Mouse (Mus musculus): ENCODE data around the gene Tmem63c. TPM values are rescaled to one million over a fixed set of nuclear protein-coding genes. Genes with fewer than 3 reads are reported as not detected.

The Tmem63c gene
- polyA plus RNA-seq, 1 experiment from 2014 or later: not detected

GRCm38 (mm10) chr12:87138768-87139167 lies 117.6 kb downstream of the Tmem63c start:
- Histone ChIP-seq H3K36me3 (ENCODE audit: control insufficient read depth, insufficient read depth) (peaks cover 7% of the 10 kb centered on the region; the same call in 1 of the 2 replicates), H3K4me2 (ENCODE audit: low read depth, low read length) (no peak overlapping the region), H3K27ac (ENCODE audit: low read length) (no peak overlapping the region), H3K4me1 (ENCODE audit: control insufficient read depth, insufficient read depth, low read length) (peaks cover 7% of the 10 kb centered on the region), H3K4me3 (ENCODE audit: low read length) (no peak overlapping the region), H3K27me3 (ENCODE audit: control insufficient read depth, insufficient read depth, low read length) (no peaks in the 10 kb centered on the region), H3K9ac (ENCODE audit: low read length) (no peak overlapping the region), H3K9me3 (replicated peaks; ENCODE audit: control insufficient read depth, low read length) (no peaks in the 10 kb centered on the region)
- ATAC-seq (replicated peaks; ENCODE audit: extremely low read depth, insufficient read depth, low FRiP score): no peak
- 71% methylated on average over 2 of the region's 2 CpGs for WGBS

Small RNA genes lying within 50 kb of the gene (microRNA-seq; reads per million reads assigned to microRNA genes)
- not detected for gene Gm25847

Other genes starting within 250 kb of the Tmem63c start
- gene Irf2bpl, start 136.5 kb upstream of the Tmem63c start, polyA plus RNA-seq (2015; fragmentation: Nextera tagmentation; extraction: Ambion mirVana): 25.4 and 32.4 TPM in 2 replicates
- 25.1 and 25.9 TPM in 2 replicates for gene Cipc, start 74.3 kb upstream of the Tmem63c start, polyA plus RNA-seq (2015; fragmentation: Nextera tagmentation; extraction: Ambion mirVana)
- 0.07 TPM in 2 replicates for gene Zdhhc22, start 30.9 kb upstream of the Tmem63c start, polyA plus RNA-seq (2015; fragmentation: Nextera tagmentation; extraction: Ambion mirVana)
- gene Ngb, start 81.2 kb downstream of the Tmem63c start, polyA plus RNA-seq (2015; fragmentation: Nextera tagmentation; extraction: Ambion mirVana): 0.50 TPM in 1 of 2 replicates, not detected in the other
- gene Gstz1, start 125.8 kb downstream of the Tmem63c start, polyA plus RNA-seq (2015; fragmentation: Nextera tagmentation; extraction: Ambion mirVana): 26.7 and 32.3 TPM in 2 replicates
- gene Pomt2, start 126.6 kb downstream of the Tmem63c start, polyA plus RNA-seq (2015; fragmentation: Nextera tagmentation; extraction: Ambion mirVana): 11.4 and 11.9 TPM in 2 replicates
- gene Samd15, start 178.4 kb downstream of the Tmem63c start, polyA plus RNA-seq (2015; fragmentation: Nextera tagmentation; extraction: Ambion mirVana): 0.72 and 0.91 TPM in 2 replicates
- 1.5 and 1.8 TPM in 2 replicates for gene Tmed8, start 179.1 kb downstream of the Tmem63c start, polyA plus RNA-seq (2015; fragmentation: Nextera tagmentation; extraction: Ambion mirVana)
- gene Noxred1, start 217.4 kb downstream of the Tmem63c start, polyA plus RNA-seq (2015; fragmentation: Nextera tagmentation; extraction: Ambion mirVana): 0.52 and 0.70 TPM in 2 replicates
- gene Vipas39, start 244.9 kb downstream of the Tmem63c start, polyA plus RNA-seq (2015; fragmentation: Nextera tagmentation; extraction: Ambion mirVana): 35.2 and 37.5 TPM in 2 replicates
- gene Ahsa1, start 245.1 kb downstream of the Tmem63c start, polyA plus RNA-seq (2015; fragmentation: Nextera tagmentation; extraction: Ambion mirVana): 185 and 191 TPM in 2 replicates